Mouse (Mus musculus) thymus, adult 2 months (tissue): ENCODE results near the gene Prelid3b.

ENCODE experiments used
- CTCF ChIP-seq: fragments of 200-500 bp; IDR thresholded peaks from 2 replicates; pipeline ENCODE4 v1.5.1; 2012; ENCODE audit warnings: mild to moderate bottlenecking, control low read depth, low read length, moderate library complexity, borderline replicate concordance; ENCODE audit not compliant: control insufficient read depth, poor library complexity, insufficient read depth; ENCODE audit errors: extremely low read depth
- POLR2A ChIP-seq: fragments of 200-500 bp; IDR thresholded peaks from 2 replicates; pipeline ENCODE4 v1.6.1; 2012; ENCODE audit warnings: mild to moderate bottlenecking, low read length, control low read depth, moderate library complexity; ENCODE audit not compliant: control insufficient read depth, poor library complexity, insufficient read depth; ENCODE audit errors: extremely low read depth

GRCm38 (mm10) chr2:174463370-174463769 is 9.5 kb downstream of the Prelid3b start:
- TF ChIP-seq POLR2A = no peak
- TF ChIP-seq CTCF = no peak
